Mouse (Mus musculus): ENCODE measurements around the gene Nav2. TPM values are rescaled to one million over a fixed set of nuclear protein-coding genes. Genes with fewer than 3 reads are reported as not detected.

The Nav2 gene
- total RNA-seq, 2 experiments from 2014 or later = 26.8 to 35.3 TPM

GRCm38 (mm10) chr7:49420139-49420802 lies 511.8 kb downstream of the Nav2 start:
- no peak for DNase-seq (ENCODE audit: low spot score in 2 of 2)

GRCm38 (mm10) chr7:49421261-49421660 lies 512.7 kb downstream of the Nav2 start:
- DNase-seq (ENCODE audit: low spot score in 2 of 2) = no peak

- DNase-seq (ENCODE audit: low spot score in 2 of 2) = no peak
Observed at GRCm38 (mm10) chr7:49423943-49424342, 515.4 kb downstream of the Nav2 start.

GRCm38 (mm10) chr7:49426060-49426459 lies 517.5 kb downstream of the Nav2 start:
- no peak for DNase-seq (ENCODE audit: low spot score in 2 of 2)

- no peak for DNase-seq (ENCODE audit: low spot score in 2 of 2)
Observed at GRCm38 (mm10) chr7:49427843-49428242, 519.3 kb downstream of the Nav2 start.

- DNase-seq (ENCODE audit: low spot score in 2 of 2) = no peak
Observed at GRCm38 (mm10) chr7:49428947-49429346, 520.4 kb downstream of the Nav2 start.

GRCm38 (mm10) chr7:49430808-49431207 lies 522.3 kb downstream of the Nav2 start:
- no peak for DNase-seq (ENCODE audit: low spot score in 2 of 2)

- no peak for DNase-seq (ENCODE audit: low spot score in 2 of 2)
Observed at GRCm38 (mm10) chr7:49433945-49434344, 525.4 kb downstream of the Nav2 start.

GRCm38 (mm10) chr7:49436492-49436891 lies 528.0 kb downstream of the Nav2 start:
- no peak for DNase-seq (ENCODE audit: low spot score in 2 of 2)

GRCm38 (mm10) chr7:49437901-49438300 lies 529.4 kb downstream of the Nav2 start:
- DNase-seq (ENCODE audit: low spot score in 2 of 2) = no peak

GRCm38 (mm10) chr7:49439136-49439535 lies 530.6 kb downstream of the Nav2 start:
- no peak for DNase-seq (ENCODE audit: low spot score in 2 of 2)

- DNase-seq (ENCODE audit: low spot score in 2 of 2) = no peak
Observed at GRCm38 (mm10) chr7:49440333-49440969, 531.9 kb downstream of the Nav2 start.

- no peak for DNase-seq (ENCODE audit: low spot score in 2 of 2)
Observed at GRCm38 (mm10) chr7:49442174-49442573, 533.7 kb downstream of the Nav2 start.

GRCm38 (mm10) chr7:49448580-49448979 lies 540.1 kb downstream of the Nav2 start:
- DNase-seq (ENCODE audit: low spot score in 2 of 2) = no peak

GRCm38 (mm10) chr7:49450261-49451141 lies 542.0 kb downstream of the Nav2 start:
- DNase-seq (ENCODE audit: low spot score in 2 of 2) = no peak

- no peak for DNase-seq (ENCODE audit: low spot score in 2 of 2)
Observed at GRCm38 (mm10) chr7:49451240-49451639, 542.7 kb downstream of the Nav2 start.

GRCm38 (mm10) chr7:49452274-49452673 lies 543.8 kb downstream of the Nav2 start:
- no peak for DNase-seq (ENCODE audit: low spot score in 2 of 2)

GRCm38 (mm10) chr7:49454601-49455000 lies 546.1 kb downstream of the Nav2 start:
- no peak for DNase-seq (ENCODE audit: low spot score in 2 of 2)

- no peak for DNase-seq (ENCODE audit: low spot score in 2 of 2)
Observed at GRCm38 (mm10) chr7:49456148-49456547, 547.6 kb downstream of the Nav2 start.

- DNase-seq (ENCODE audit: low spot score in 2 of 2) = no peak
Observed at GRCm38 (mm10) chr7:49457398-49457797, 548.9 kb downstream of the Nav2 start.

GRCm38 (mm10) chr7:49457890-49458289 lies 549.4 kb downstream of the Nav2 start:
- no peak for DNase-seq (ENCODE audit: low spot score in 2 of 2)

- DNase-seq (ENCODE audit: low spot score in 2 of 2) = no peak
Observed at GRCm38 (mm10) chr7:49462328-49462811, 553.9 kb downstream of the Nav2 start.
